Mouse (Mus musculus): ENCODE results near the gene 2310061I04Rik. TPM values are rescaled to one million over a fixed set of nuclear protein-coding genes. Genes with fewer than 3 reads are reported as not detected.

Gene 2310061I04Rik
- total and polyA plus RNA-seq, 3 experiments: 3.1 to 163 (median 32.7) TPM

GRCm38 (mm10) chr17:35917463-35918251, 20.4 kb upstream of the 2310061I04Rik start:
- Histone ChIP-seq H3K36me3 (replicated peaks) (peaks cover 52% of the 10 kb centered on the region), H3K9me3 (replicated peaks) (no peaks in the 10 kb centered on the region), H3K4me1 (ENCODE audit: insufficient read depth, low read depth, low read length) (peaks cover 59% of the 10 kb centered on the region), H3K27me3 (ENCODE audit: insufficient read depth, low read length) (no peaks in the 10 kb centered on the region), H3K4me3 (ENCODE audit: low read depth, low read length) (peak overlapping the region; percentile 79)
- no peak for ATAC-seq (ENCODE audit: extremely low read depth, insufficient number of reproducible peaks, low FRiP score, poor library complexity, severe bottlenecking)
- TF ChIP-seq CTCF (IDR thresholded peaks at IDR 0.05; ENCODE audit: low read depth, low read length) (no peak), TAL1 (conservative IDR thresholded peaks at IDR 0.05; ENCODE audit: low read depth, low read length) (no peak), POLR2AphosphoS5 (IDR thresholded peaks at IDR 0.05; ENCODE audit: insufficient replicate concordance, low read depth, low read length) (peak; percentile 90; the same call in 1 of the 2 replicates), GATA2 (IDR thresholded peaks at IDR 0.05; ENCODE audit: borderline replicate concordance, low read depth, low read length) (no peak), GATA1 (IDR thresholded peaks at IDR 0.05; ENCODE audit: borderline replicate concordance, low read length) (no peak)
- no peak for DNase-seq (ENCODE audit: low spot score)

- Histone ChIP-seq H3K27me3 (ENCODE audit: insufficient read depth, low read length) (no peaks in the 10 kb centered on the region), H3K4me1 (ENCODE audit: insufficient read depth, low read depth, low read length) (peaks cover 59% of the 10 kb centered on the region), H3K9me3 (replicated peaks) (no peaks in the 10 kb centered on the region), H3K4me3 (ENCODE audit: low read depth, low read length) (peak overlapping the region; percentile 79), H3K36me3 (replicated peaks) (peaks cover 52% of the 10 kb centered on the region)
- DNase-seq (ENCODE audit: low spot score) (no peak), ATAC-seq (ENCODE audit: extremely low read depth, insufficient number of reproducible peaks, low FRiP score, poor library complexity, severe bottlenecking) (no peak)
- TF ChIP-seq CTCF (IDR thresholded peaks at IDR 0.05; ENCODE audit: low read depth, low read length): no peak
- TF ChIP-seq TAL1 (conservative IDR thresholded peaks at IDR 0.05; ENCODE audit: low read depth, low read length): no peak
- no peak for TF ChIP-seq GATA1 (IDR thresholded peaks at IDR 0.05; ENCODE audit: borderline replicate concordance, low read length)
- TF ChIP-seq POLR2AphosphoS5 (IDR thresholded peaks at IDR 0.05; ENCODE audit: insufficient replicate concordance, low read depth, low read length): peak; percentile 79; the same call in 1 of the 2 replicates
These were observed 19.9 kb upstream of the 2310061I04Rik start for GRCm38 (mm10) chr17:35917143-35917462.

- no peaks in the 10 kb centered on the region for H3K9me3 ChIP-seq (replicated peaks)
- peak; percentile 98 for TF ChIP-seq POLR2AphosphoS5 (IDR thresholded peaks at IDR 0.05; ENCODE audit: insufficient replicate concordance, low read depth, low read length)
- TF ChIP-seq GATA1 (IDR thresholded peaks at IDR 0.05; ENCODE audit: borderline replicate concordance, low read length): no peak
- peaks cover 55% of the 10 kb centered on the region for H3K36me3 ChIP-seq (replicated peaks)
- DNase-seq (ENCODE audit: low spot score) (peak; percentile 91), ATAC-seq (ENCODE audit: extremely low read depth, insufficient number of reproducible peaks, low FRiP score, poor library complexity, severe bottlenecking) (peak; percentile 80)
- H3K4me1 ChIP-seq (ENCODE audit: insufficient read depth, low read depth, low read length): peaks cover 56% of the 10 kb centered on the region
- H3K27me3 ChIP-seq (ENCODE audit: insufficient read depth, low read length): no peaks in the 10 kb centered on the region
- peak within 1 kb of the TSS; percentile 79 for H3K4me3 ChIP-seq (ENCODE audit: low read depth, low read length)
These were observed 19.3 kb upstream of the 2310061I04Rik start, which contains the start of the genes Mrps18b and Ppp1r10 for GRCm38 (mm10) chr17:35916297-35917142. Gene Mrps18b (minus strand): TSS chr17:35916389. Gene Ppp1r10 (plus strand): TSS chr17:35916434.

GRCm38 (mm10) chr17:35915538-35916296, 18.5 kb upstream of the 2310061I04Rik start:
- ATAC-seq (ENCODE audit: extremely low read depth, insufficient number of reproducible peaks, low FRiP score, poor library complexity, severe bottlenecking): 0 out of 2 replicates have a peak, but pooled peaks have one; percentile 5
- Histone ChIP-seq H3K27me3 (ENCODE audit: insufficient read depth, low read length) (no peaks in the 10 kb centered on the region), H3K36me3 (replicated peaks) (peaks cover 57% of the 10 kb centered on the region), H3K4me1 (ENCODE audit: insufficient read depth, low read depth, low read length) (peaks cover 56% of the 10 kb centered on the region), H3K4me3 (ENCODE audit: low read depth, low read length) (peak overlapping the region; percentile 79), H3K9me3 (replicated peaks) (no peaks in the 10 kb centered on the region)
- peak; percentile 34 for DNase-seq (ENCODE audit: low spot score)
- TF ChIP-seq CTCF (IDR thresholded peaks at IDR 0.05; ENCODE audit: low read depth, low read length) (no peak), GATA1 (IDR thresholded peaks at IDR 0.05; ENCODE audit: borderline replicate concordance, low read length) (no peak), GATA2 (IDR thresholded peaks at IDR 0.05; ENCODE audit: borderline replicate concordance, low read depth, low read length) (no peak), POLR2AphosphoS5 (IDR thresholded peaks at IDR 0.05; ENCODE audit: insufficient replicate concordance, low read depth, low read length) (no peak), TAL1 (conservative IDR thresholded peaks at IDR 0.05; ENCODE audit: low read depth, low read length) (no peak)

- peaks cover 52% of the 10 kb centered on the region for H3K4me1 ChIP-seq (ENCODE audit: insufficient read depth, low read depth, low read length)
These were observed 17.7 kb upstream of the 2310061I04Rik start for GRCm38 (mm10) chr17:35914975-35915374.

More at GRCm38 (mm10) chr17:35914975-35915374, 17.7 kb upstream of the 2310061I04Rik start:
- no peaks in the 10 kb centered on the region for H3K27me3 ChIP-seq (ENCODE audit: insufficient read depth, low read length)
- no peak for DNase-seq (ENCODE audit: low spot score)
- H3K4me3 ChIP-seq (ENCODE audit: low read depth, low read length): peak overlapping the region; percentile 79; the same call in 1 of the 2 replicates
- ATAC-seq (ENCODE audit: extremely low read depth, insufficient number of reproducible peaks, low FRiP score, poor library complexity, severe bottlenecking): no peak
- H3K9me3 ChIP-seq (replicated peaks): no peaks in the 10 kb centered on the region
- H3K36me3 ChIP-seq (replicated peaks): peaks cover 60% of the 10 kb centered on the region
- TF ChIP-seq POLR2AphosphoS5 (IDR thresholded peaks at IDR 0.05; ENCODE audit: insufficient replicate concordance, low read depth, low read length): no peak
- TF ChIP-seq GATA2 (IDR thresholded peaks at IDR 0.05; ENCODE audit: borderline replicate concordance, low read depth, low read length): no peak
- TF ChIP-seq GATA1 (IDR thresholded peaks at IDR 0.05; ENCODE audit: borderline replicate concordance, low read length): no peak
- no peak for TF ChIP-seq TAL1 (conservative IDR thresholded peaks at IDR 0.05; ENCODE audit: low read depth, low read length)
- no peak for TF ChIP-seq CTCF (IDR thresholded peaks at IDR 0.05; ENCODE audit: low read depth, low read length)

All from G1E (cell line).